Mouse (Mus musculus) G1E-ER4 (cell line): ENCODE results near the gene Ptpn1. TPM values are rescaled to one million over a fixed set of nuclear protein-coding genes. Genes with fewer than 3 reads are reported as not detected.

Source experiments
- GATA1 ChIP-seq: IDR thresholded peaks from one replicate; pipeline ENCODE4 v1.8.0; 2012; ENCODE audit warnings: low read length, inconsistent platforms
- polyA plus RNA-seq: library from polyadenylated mRNA; stranded (reverse); fragments of >175 nt; gene quantifications from 2 replicates; pipeline ENCODE4 v1.2.3, GENCODE M21; 2012

The Ptpn1 gene
- polyA plus RNA-seq, 1 experiment: 49.5 TPM

GRCm38 (mm10) chr2:167909531-167910177 is 22.2 kb upstream of the Ptpn1 start:
- no peak for TF ChIP-seq GATA1

GRCm38 (mm10) chr2:167910178-167910540 is 21.7 kb upstream of the Ptpn1 start:
- no peak for TF ChIP-seq GATA1

GRCm38 (mm10) chr2:167911511-167911910 is 20.3 kb upstream of the Ptpn1 start:
- TF ChIP-seq GATA1: no peak

GRCm38 (mm10) chr2:167919081-167919480 is 12.8 kb upstream of the Ptpn1 start:
- TF ChIP-seq GATA1: no peak

GRCm38 (mm10) chr2:167920041-167920440 is 11.8 kb upstream of the Ptpn1 start:
- no peak for TF ChIP-seq GATA1

GRCm38 (mm10) chr2:167920960-167921495 is 10.8 kb upstream of the Ptpn1 start:
- TF ChIP-seq GATA1: no peak

GRCm38 (mm10) chr2:167921823-167922222 is 10.0 kb upstream of the Ptpn1 start:
- TF ChIP-seq GATA1: no peak

- no peak for TF ChIP-seq GATA1
Observed at GRCm38 (mm10) chr2:167924011-167924410, 7.8 kb upstream of the Ptpn1 start.

GRCm38 (mm10) chr2:167924803-167925604 is 6.9 kb upstream of the Ptpn1 start:
- no peak for TF ChIP-seq GATA1

- TF ChIP-seq GATA1: no peak
Observed at GRCm38 (mm10) chr2:167925841-167926800, 5.7 kb upstream of the Ptpn1 start.

- no peak for TF ChIP-seq GATA1
Observed at GRCm38 (mm10) chr2:167928002-167928526, 3.8 kb upstream of the Ptpn1 start.

- TF ChIP-seq GATA1: no peak
Observed at GRCm38 (mm10) chr2:167928972-167929371, 2.9 kb upstream of the Ptpn1 start.

- no peak for TF ChIP-seq GATA1
Observed at GRCm38 (mm10) chr2:167930975-167931374, 882 bp upstream of the Ptpn1 start.

- TF ChIP-seq GATA1: no peak
Observed at GRCm38 (mm10) chr2:167932727-167933231, 922 bp downstream of the Ptpn1 start.

GRCm38 (mm10) chr2:167933397-167933796 is 1.5 kb downstream of the Ptpn1 start:
- TF ChIP-seq GATA1: no peak
